Mouse (Mus musculus): ENCODE data around the gene Tril. TPM values are rescaled to one million over a fixed set of nuclear protein-coding genes. Genes with fewer than 3 reads are reported as not detected.

The Tril gene
- total and polyA plus RNA-seq, 3 experiments, result not detected

DNA sequence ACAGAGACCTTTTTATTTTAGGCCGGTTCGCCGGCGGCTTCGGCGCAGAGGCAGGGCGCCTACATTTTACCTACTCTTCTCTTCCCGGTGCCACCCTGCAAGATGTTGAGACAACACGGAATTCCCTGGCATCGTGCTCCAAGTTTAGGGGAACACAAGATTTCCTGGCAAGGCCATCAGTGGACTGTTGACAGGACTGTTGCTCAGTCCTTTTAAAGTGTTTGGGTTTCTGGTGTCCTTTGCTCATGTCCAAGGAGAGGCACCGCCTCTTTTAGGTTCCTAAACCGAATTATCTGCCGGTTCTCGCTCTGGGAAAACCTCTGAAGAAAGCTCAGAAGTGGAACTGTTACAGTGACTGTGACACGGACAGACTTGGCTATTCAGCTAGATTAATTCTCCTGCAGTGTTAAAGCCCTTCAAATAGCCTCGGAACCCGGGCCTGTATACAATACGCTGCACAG lies 441 bp upstream of the Tril start:
- H3K79me2 ChIP-seq (replicated peaks; ENCODE audit: control insufficient read depth, extremely low read depth, insufficient read depth, poor library complexity, severe bottlenecking), result no peaks in the 10 kb centered on the region
- H3K4me2 ChIP-seq (ENCODE audit: insufficient read depth, low read depth, poor library complexity, severe bottlenecking), result no peak overlapping the region
- H3K4me1 ChIP-seq (ENCODE audit: control insufficient read depth in 1 of 2, insufficient read depth in 2 of 2), result no peaks in the 10 kb centered on the region
- no peak for TF ChIP-seq POLR2AphosphoS2 (IDR thresholded peaks at IDR 0.05; ENCODE audit: low read depth, low read length)
- TF ChIP-seq CHD1 (IDR thresholded peaks at IDR 0.05; ENCODE audit: low read depth, low read length), result no peak
- no peak for TF ChIP-seq POLR2A (IDR thresholded peaks at IDR 0.05; ENCODE audit: low read depth, low read length)
- no peak for TF ChIP-seq MAZ (IDR thresholded peaks at IDR 0.05; ENCODE audit: low read depth, low read length)
- no peak for TF ChIP-seq E2F4 (IDR thresholded peaks at IDR 0.05; ENCODE audit: insufficient replicate concordance, low read depth, low read length)
- no peak for TF ChIP-seq JUN (IDR thresholded peaks at IDR 0.05; ENCODE audit: insufficient read depth, low read depth, low read length)
- TF ChIP-seq MAFK (IDR thresholded peaks at IDR 0.05; ENCODE audit: insufficient replicate concordance, low read length), result no peak
- TF ChIP-seq USF2 (conservative IDR thresholded peaks at IDR 0.05; ENCODE audit: low read depth, low read length), result no peak
- TF ChIP-seq TCF12 (IDR thresholded peaks at IDR 0.05; ENCODE audit: low read depth, low read length), result no peak
- no peak for TF ChIP-seq HCFC1 (IDR thresholded peaks at IDR 0.05; ENCODE audit: low read depth, low read length)
- no peak for TF ChIP-seq ZMIZ1 (IDR thresholded peaks at IDR 0.05; ENCODE audit: low read depth, low read length)
- no peak for TF ChIP-seq TBP (conservative IDR thresholded peaks at IDR 0.05; ENCODE audit: low read depth, low read length)
- no peak for TF ChIP-seq PAX5 (IDR thresholded peaks at IDR 0.05; ENCODE audit: low read length)
- TF ChIP-seq MYC (IDR thresholded peaks at IDR 0.05; ENCODE audit: low read depth, low read length), result no peak
- no peak for TF ChIP-seq GABPA (IDR thresholded peaks at IDR 0.05; ENCODE audit: insufficient replicate concordance, low read depth, low read length)
- TF ChIP-seq BHLHE40 (IDR thresholded peaks at IDR 0.05; ENCODE audit: low read depth, low read length), result no peak
- H3K9ac ChIP-seq (ENCODE audit: insufficient read depth, low read depth), result no peak overlapping the region
- no peak overlapping the region for H3K4me3 ChIP-seq (replicated peaks in 1 of 3; ENCODE audit: low read depth in 2 of 3, low read length in 2 of 3, poor library complexity in 1 of 3)
- dilution Hi-C loops (cut with MboI; ENCODE audit: extremely low pct_ligation_motif_present, extremely low pct_unique_long_range_greater_than_20kb, low sequenced_read_pairs) (no loop called here), in situ Hi-C loops (cut with MboI; ENCODE audit: low pct_ligation_motif_present, low pct_unique_long_range_greater_than_20kb, low sequenced_read_pairs) (no loop called here)
- DNase-seq (ENCODE audit: extremely low read depth), result no peak
- no peaks in the 10 kb centered on the region for H3K36me3 ChIP-seq (replicated peaks in 1 of 2; ENCODE audit: control insufficient read depth in 1 of 2, insufficient read depth in 1 of 2, low read length in 1 of 2)
- H3K9me3 ChIP-seq (replicated peaks; ENCODE audit: low read length), result peaks cover 25% of the 10 kb centered on the region
- no peaks in the 10 kb centered on the region for H3K27me3 ChIP-seq (replicated peaks)
- no peak overlapping the region for H3K27ac ChIP-seq (ENCODE audit: insufficient read depth, low read depth)

DNA sequence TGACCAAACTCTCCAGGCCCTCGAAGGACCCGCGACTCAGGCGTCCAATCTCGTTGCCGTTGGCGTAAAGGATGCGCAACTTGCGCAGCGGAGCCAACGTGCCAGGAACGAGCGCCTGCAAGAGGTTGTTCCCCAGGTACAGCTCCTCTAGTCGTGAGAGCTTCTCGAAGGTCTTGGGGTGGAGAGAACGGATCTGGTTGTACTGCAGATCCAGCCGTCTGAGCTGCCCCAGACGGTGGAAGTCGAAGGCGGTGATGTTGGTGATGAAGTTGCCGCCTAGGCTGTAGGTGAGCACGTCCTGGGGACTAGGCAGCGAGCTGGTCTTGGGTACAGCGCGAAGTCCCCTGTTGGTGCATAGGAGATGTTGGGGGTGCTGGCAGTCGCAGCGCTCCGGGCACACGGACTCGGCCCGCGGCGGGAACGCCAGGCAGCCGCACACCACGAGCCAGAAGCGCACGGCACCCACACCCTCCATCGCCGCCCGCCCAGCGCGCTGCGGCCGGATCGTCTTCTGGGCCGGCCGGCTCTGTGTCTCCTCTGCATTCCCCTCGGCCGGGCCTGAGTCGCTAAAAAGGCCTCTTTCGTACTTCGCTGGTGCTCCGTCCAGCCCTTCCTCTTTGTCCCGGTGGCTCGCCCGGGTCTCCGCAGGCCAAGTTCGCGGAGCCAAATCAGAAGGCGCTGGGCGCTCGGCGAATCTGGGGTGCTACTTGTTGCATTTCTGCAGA lies 707 bp downstream of the Tril start:
- TF ChIP-seq JUND (conservative IDR thresholded peaks at IDR 0.05; ENCODE audit: low read depth, low read length) (no peak), CHD2 (IDR thresholded peaks at IDR 0.05; ENCODE audit: low read length) (no peak), SIN3A (IDR thresholded peaks at IDR 0.05; ENCODE audit: low read length) (no peak), CTCF (conservative IDR thresholded peaks at IDR 0.05 in 1 of 2, IDR thresholded peaks at IDR 0.05 in 1 of 2; ENCODE audit: low read depth in 2 of 2, low read length in 2 of 2) (no peak), MYC (IDR thresholded peaks at IDR 0.05; ENCODE audit: low read depth, low read length) (no peak), PAX5 (IDR thresholded peaks at IDR 0.05; ENCODE audit: low read length) (no peak), IRF4 (IDR thresholded peaks at IDR 0.05; ENCODE audit: low read depth, low read length) (no peak), ZKSCAN1 (IDR thresholded peaks at IDR 0.05; ENCODE audit: borderline replicate concordance, low read depth, low read length) (no peak), RAD21 (IDR thresholded peaks at IDR 0.05; ENCODE audit: low read depth, low read length) (no peak), EP300 (IDR thresholded peaks at IDR 0.05; ENCODE audit: low read length) (no peak)
- no peaks in the 10 kb centered on the region for H3K27me3 ChIP-seq (replicated peaks)
- H3K36me3 ChIP-seq (replicated peaks in 1 of 2; ENCODE audit: control insufficient read depth in 1 of 2, insufficient read depth in 1 of 2, low read length in 1 of 2), result no peaks in the 10 kb centered on the region
- H3K79me2 ChIP-seq (replicated peaks; ENCODE audit: control insufficient read depth, extremely low read depth, insufficient read depth, poor library complexity, severe bottlenecking), result no peaks in the 10 kb centered on the region
- no peak for DNase-seq (ENCODE audit: extremely low read depth)
- no peak overlapping the region for H3K4me2 ChIP-seq (ENCODE audit: insufficient read depth, low read depth, poor library complexity, severe bottlenecking)
- in situ Hi-C loops (cut with MboI; ENCODE audit: low pct_ligation_motif_present, low pct_unique_long_range_greater_than_20kb, low sequenced_read_pairs), result no loop called here
- no peak overlapping the region for H3K4me3 ChIP-seq (replicated peaks in 1 of 3; ENCODE audit: low read depth in 2 of 3, low read length in 2 of 3, poor library complexity in 1 of 3)
- dilution Hi-C loops (cut with MboI; ENCODE audit: extremely low pct_ligation_motif_present, extremely low pct_unique_long_range_greater_than_20kb, low sequenced_read_pairs), result no loop called here
- no peaks in the 10 kb centered on the region for H3K4me1 ChIP-seq (ENCODE audit: control insufficient read depth in 1 of 2, insufficient read depth in 2 of 2)
- peaks cover 25% of the 10 kb centered on the region for H3K9me3 ChIP-seq (replicated peaks; ENCODE audit: low read length)
- H3K27ac ChIP-seq (ENCODE audit: insufficient read depth, low read depth), result no peak overlapping the region
- H3K9ac ChIP-seq (ENCODE audit: insufficient read depth, low read depth), result no peak overlapping the region
